Mouse (Mus musculus): ENCODE data around the gene Hmga1b. TPM values are rescaled to one million over a fixed set of nuclear protein-coding genes. Genes with fewer than 3 reads are reported as not detected.

The Hmga1b gene
- polyA plus RNA-seq, 1 experiment: 1.9 TPM

DNA sequence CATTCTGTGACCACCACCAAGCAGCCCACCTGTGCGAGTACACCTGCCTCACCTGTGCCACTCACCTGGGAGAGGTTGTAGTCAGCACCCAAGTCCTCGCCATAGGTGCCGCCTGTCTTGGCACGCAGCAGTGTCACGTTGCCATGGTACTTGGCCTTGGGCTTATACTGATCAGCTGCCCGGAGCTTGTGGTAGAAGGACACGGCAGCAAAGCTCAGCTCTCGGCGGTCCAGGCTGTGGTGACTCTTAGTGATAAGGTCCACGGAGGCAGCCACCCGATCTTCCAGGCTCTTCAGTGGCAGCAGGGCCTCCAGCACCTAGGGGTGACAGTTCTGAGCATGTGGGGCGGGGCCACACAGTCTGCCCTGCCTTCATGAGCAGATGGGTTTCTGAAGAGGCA is 45.4 kb downstream of the Hmga1b start:
- TF ChIP-seq POLR2A (IDR thresholded peaks at IDR 0.05; ENCODE audit: borderline replicate concordance, extremely low read depth, insufficient read depth, insufficient read length, poor library complexity, severe bottlenecking): no peak
- TF ChIP-seq CTCF (IDR thresholded peaks at IDR 0.05; ENCODE audit: borderline replicate concordance, extremely low read depth, insufficient read depth, insufficient read length): no peak
- DNase-seq (ENCODE audit: low read depth): no peak

DNA sequence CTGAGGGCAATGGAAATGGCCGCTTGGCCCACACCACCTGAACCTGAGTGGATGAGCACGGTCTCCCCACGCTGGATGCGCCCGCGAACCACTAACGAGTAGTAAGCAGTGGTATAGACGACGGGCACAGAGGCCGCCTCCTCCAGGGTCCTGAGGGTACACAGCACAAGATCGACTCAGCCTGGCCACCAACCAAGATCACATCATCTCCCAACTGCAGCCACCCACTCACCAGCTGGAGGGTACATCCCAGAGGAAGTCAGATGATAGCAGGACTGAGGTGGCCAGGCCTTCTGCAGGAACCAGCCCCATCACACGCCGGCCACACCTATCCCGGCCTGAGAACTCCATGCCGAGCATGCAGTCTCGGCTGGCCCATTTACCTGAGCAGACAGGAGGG is 49.5 kb downstream of the Hmga1b start:
- DNase-seq (ENCODE audit: low read depth): no peak
- no peak for TF ChIP-seq POLR2A (IDR thresholded peaks at IDR 0.05; ENCODE audit: borderline replicate concordance, extremely low read depth, insufficient read depth, insufficient read length, poor library complexity, severe bottlenecking)
- TF ChIP-seq CTCF (IDR thresholded peaks at IDR 0.05; ENCODE audit: borderline replicate concordance, extremely low read depth, insufficient read depth, insufficient read length): no peak

Other genes starting within 250 kb of the Hmga1b start
- gene Gcgr, start 232.1 kb upstream of the Hmga1b start, polyA plus RNA-seq (2012; rRNA removed): 0.32 and 0.36 TPM in 2 replicates
- gene Mcrip1, start 213.1 kb upstream of the Hmga1b start, polyA plus RNA-seq (2012; rRNA removed): 204 and 253 TPM in 2 replicates
- not detected in 2 replicates for gene Ppp1r27, start 211.7 kb upstream of the Hmga1b start, polyA plus RNA-seq (2012; rRNA removed)
- 162 and 206 TPM in 2 replicates for gene P4hb, start 189.5 kb upstream of the Hmga1b start, polyA plus RNA-seq (2012; rRNA removed)
- gene Arhgdia, start 181.2 kb upstream of the Hmga1b start, polyA plus RNA-seq (2012; rRNA removed): 540 and 581 TPM in 2 replicates
- 86.8 and 89.7 TPM in 2 replicates for gene Alyref, start 164.4 kb upstream of the Hmga1b start, polyA plus RNA-seq (2012; rRNA removed)
- 175 and 222 TPM in 2 replicates for gene Anapc11, start 164.4 kb upstream of the Hmga1b start, polyA plus RNA-seq (2012; rRNA removed)
- gene Npb, start 154.3 kb upstream of the Hmga1b start, polyA plus RNA-seq (2012; rRNA removed): 0.29 and 0.45 TPM in 2 replicates
- 229 and 307 TPM in 2 replicates for gene Pcyt2, start 144.9 kb upstream of the Hmga1b start, polyA plus RNA-seq (2012; rRNA removed)
- 59.4 and 85.8 TPM in 2 replicates for gene Sirt7, start 137.6 kb upstream of the Hmga1b start, polyA plus RNA-seq (2012; rRNA removed)
- gene Mafg, start 129.2 kb upstream of the Hmga1b start, polyA plus RNA-seq (2012; rRNA removed): 57.4 and 57.6 TPM in 2 replicates
- gene Pycr1, start 119.0 kb upstream of the Hmga1b start, polyA plus RNA-seq (2012; rRNA removed): 19.9 and 26.8 TPM in 2 replicates
- gene Myadml2, start 114.6 kb upstream of the Hmga1b start, polyA plus RNA-seq (2012; rRNA removed): 0.35 and 0.51 TPM in 2 replicates
- gene Notum, start 101.6 kb upstream of the Hmga1b start, polyA plus RNA-seq (2012; rRNA removed): 1.7 and 2.7 TPM in 2 replicates
- 83.0 and 90.3 TPM in 2 replicates for gene Aspscr1, start 89.8 kb upstream of the Hmga1b start, polyA plus RNA-seq (2012; rRNA removed)
- 59.7 and 89.6 TPM in 2 replicates for gene Cenpx, start 49.1 kb upstream of the Hmga1b start, polyA plus RNA-seq (2012; rRNA removed)
- gene Lrrc45, start 48.9 kb upstream of the Hmga1b start, polyA plus RNA-seq (2012; rRNA removed): 97.6 and 128 TPM in 2 replicates
- 425 and 438 TPM in 2 replicates for gene Rac3, start 41.3 kb upstream of the Hmga1b start, polyA plus RNA-seq (2012; rRNA removed)
- gene Dcxr, start 35.5 kb upstream of the Hmga1b start, polyA plus RNA-seq (2012; rRNA removed): 8.6 and 11.8 TPM in 2 replicates
- gene Cbr2, start 30.7 kb upstream of the Hmga1b start, polyA plus RNA-seq (2012; rRNA removed): 0.53 and 0.66 TPM in 2 replicates
- 117 and 119 TPM in 2 replicates for gene Rfng, start 21.4 kb downstream of the Hmga1b start, polyA plus RNA-seq (2012; rRNA removed)
- 277 and 337 TPM in 2 replicates for gene Gps1, start 21.5 kb downstream of the Hmga1b start, polyA plus RNA-seq (2012; rRNA removed)
- 38.9 and 43.9 TPM in 2 replicates for gene Dus1l, start 33.6 kb downstream of the Hmga1b start, polyA plus RNA-seq (2012; rRNA removed)
- gene Fasn, start 61.8 kb downstream of the Hmga1b start, polyA plus RNA-seq (2012; rRNA removed): 298 and 471 TPM in 2 replicates
- 5.6 and 7.2 TPM in 2 replicates for gene Ccdc57, start 170.1 kb downstream of the Hmga1b start, polyA plus RNA-seq (2012; rRNA removed)
- gene Slc16a3, start 185.7 kb downstream of the Hmga1b start, polyA plus RNA-seq (2012; rRNA removed): 9.4 and 10.9 TPM in 2 replicates
- gene Csnk1d, start 228.5 kb downstream of the Hmga1b start, polyA plus RNA-seq (2012; rRNA removed): 187 and 202 TPM in 2 replicates